Mouse (Mus musculus) thymus, postnatal 0 days (tissue): Measurements from ENCODE around the gene Gm7714. TPM values are rescaled to one million over a fixed set of nuclear protein-coding genes. Genes with fewer than 3 reads are reported as not detected.
"Not testable (repeated sequence)": the region's sequence is repeated elsewhere in the genome, so short reads cannot be mapped to it uniquely, and the experiment has no call there.

Experiments
- DNase-seq: peaks from one replicate; pipeline ENCODE4 v3.0.0-alpha.2; 2015; ENCODE audit warnings: low spot score
- polyA plus RNA-seq: library from polyadenylated mRNA; unstranded; fragments of >200 nt; fragmentation: Nextera tagmentation; extraction: Ambion mirVana; gene quantifications from 2 replicates; pipeline ENCODE4 v1.2.1, GENCODE M21; 2015

Gm7714 gene
- polyA plus RNA-seq = not detected in 2 replicates

DNA sequence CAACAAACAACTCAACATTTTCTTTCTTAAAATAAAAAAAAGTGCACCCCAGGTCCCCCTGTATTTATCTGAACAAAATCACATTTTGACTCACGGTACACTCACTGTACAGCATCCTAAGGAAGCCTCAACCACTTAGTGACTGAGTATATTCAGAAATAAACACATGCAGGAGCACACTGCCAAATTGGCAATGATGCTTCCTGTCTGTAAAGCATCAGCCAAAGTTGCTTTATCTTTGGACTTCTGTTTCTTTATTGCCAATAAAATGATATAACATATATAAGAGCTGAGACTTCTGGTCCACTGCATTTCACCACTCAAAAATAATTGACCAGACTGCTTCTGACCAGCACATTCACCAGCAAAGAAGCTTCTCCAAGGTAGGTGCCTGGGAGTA, at the start of gene Gm7714:
Gene Gm7714 (plus strand): TSS at position 301 of the 400 bp plus-strand sequence.
- no peak for DNase-seq

GRCm38 (mm10) chr5:88256475-88256874, 12.2 kb upstream of the Gm7714 start:
- DNase-seq = no peak

GRCm38 (mm10) chr5:88311307-88311706, 42.6 kb downstream of the Gm7714 start:
- not testable (repeated sequence) for DNase-seq

- DNase-seq = no peak
Measured at GRCm38 (mm10) chr5:88317012-88317411, 48.3 kb downstream of the Gm7714 start, which contains the start of gene Prol1. Gene Prol1 (plus strand): TSS chr5:88317312.

Other genes with a start within 250 kb of the Gm7714 start
- not detected in 2 replicates for gene Smr2, start 182.4 kb upstream of the Gm7714 start, polyA plus RNA-seq
- gene Gm11116, start 157.4 kb upstream of the Gm7714 start, polyA plus RNA-seq = not detected in 2 replicates
- not detected in 2 replicates for gene Gm11115, start 114.8 kb upstream of the Gm7714 start, polyA plus RNA-seq
- not detected in 2 replicates for gene Prol1, start 48.4 kb downstream of the Gm7714 start, polyA plus RNA-seq
- gene Amtn, start 107.2 kb downstream of the Gm7714 start, polyA plus RNA-seq = 0.27 and 0.58 TPM in 2 replicates
- gene Ambn, start 187.1 kb downstream of the Gm7714 start, polyA plus RNA-seq = 0.17 TPM in 1 of 2 replicates, not detected in the other
- 0.05 and 0.07 TPM in 2 replicates for gene Enam, start 219.1 kb downstream of the Gm7714 start, polyA plus RNA-seq